Mouse (Mus musculus): Measurements from ENCODE around the gene Rora.

The Rora gene

GRCm38 (mm10) chr9:69134604-69135003 lies 481.0 kb downstream of the Rora start:
- no peak for DNase-seq (ENCODE audit: extremely low read depth, low read depth)

- DNase-seq (ENCODE audit: extremely low read depth, low read depth): no peak
Observed at GRCm38 (mm10) chr9:69136821-69137220, 483.2 kb downstream of the Rora start.

GRCm38 (mm10) chr9:69137398-69137797 lies 483.8 kb downstream of the Rora start:
- no peak for DNase-seq (ENCODE audit: extremely low read depth, low read depth)

GRCm38 (mm10) chr9:69140144-69140543 lies 486.6 kb downstream of the Rora start:
- DNase-seq (ENCODE audit: extremely low read depth, low read depth): no peak

GRCm38 (mm10) chr9:69141859-69142258 lies 488.3 kb downstream of the Rora start:
- no peak for DNase-seq (ENCODE audit: extremely low read depth, low read depth)

- DNase-seq (ENCODE audit: extremely low read depth, low read depth): peak; percentile 0
Observed at GRCm38 (mm10) chr9:69146937-69147336, 493.4 kb downstream of the Rora start.

GRCm38 (mm10) chr9:69150224-69150623 lies 496.6 kb downstream of the Rora start:
- no peak for DNase-seq (ENCODE audit: extremely low read depth, low read depth)

GRCm38 (mm10) chr9:69154684-69155083 lies 501.1 kb downstream of the Rora start:
- DNase-seq (ENCODE audit: extremely low read depth, low read depth): no peak

- no peak for DNase-seq (ENCODE audit: extremely low read depth, low read depth)
Observed at GRCm38 (mm10) chr9:69155836-69156595, 502.4 kb downstream of the Rora start.

- DNase-seq (ENCODE audit: extremely low read depth, low read depth): no peak
Observed at GRCm38 (mm10) chr9:69160818-69161217, 507.2 kb downstream of the Rora start.

- DNase-seq (ENCODE audit: extremely low read depth, low read depth): no peak
Observed at GRCm38 (mm10) chr9:69164653-69165052, 511.1 kb downstream of the Rora start.

- DNase-seq (ENCODE audit: extremely low read depth, low read depth): no peak
Observed at GRCm38 (mm10) chr9:69165096-69165836, 511.7 kb downstream of the Rora start.

- DNase-seq (ENCODE audit: extremely low read depth, low read depth): no peak
Observed at GRCm38 (mm10) chr9:69174061-69174460, 520.5 kb downstream of the Rora start.

GRCm38 (mm10) chr9:69174527-69175116 lies 521.0 kb downstream of the Rora start:
- no peak for DNase-seq (ENCODE audit: extremely low read depth, low read depth)

GRCm38 (mm10) chr9:69176988-69177387 lies 523.4 kb downstream of the Rora start:
- no peak for DNase-seq (ENCODE audit: extremely low read depth, low read depth)

GRCm38 (mm10) chr9:69179224-69179623 lies 525.6 kb downstream of the Rora start:
- no peak for DNase-seq (ENCODE audit: extremely low read depth, low read depth)

GRCm38 (mm10) chr9:69180961-69181360 lies 527.4 kb downstream of the Rora start:
- no peak for DNase-seq (ENCODE audit: extremely low read depth, low read depth)

GRCm38 (mm10) chr9:69181411-69181810 lies 527.8 kb downstream of the Rora start:
- DNase-seq (ENCODE audit: extremely low read depth, low read depth): no peak

- no peak for DNase-seq (ENCODE audit: extremely low read depth, low read depth)
Observed at GRCm38 (mm10) chr9:69183888-69184287, 530.3 kb downstream of the Rora start.

GRCm38 (mm10) chr9:69190726-69191125 lies 537.1 kb downstream of the Rora start:
- DNase-seq (ENCODE audit: extremely low read depth, low read depth): no peak

- no peak for DNase-seq (ENCODE audit: extremely low read depth, low read depth)
Observed at GRCm38 (mm10) chr9:69192446-69192845, 538.9 kb downstream of the Rora start.
